Mouse (Mus musculus) megakaryocyte, embryonic 14.5 days (primary cell): ENCODE data around the gene Cab39.

Source experiments
- FLI1 ChIP-seq: IDR thresholded peaks from 2 replicates; pipeline ENCODE4 v1.6.1; 2012; ENCODE audit warnings: low read length, inconsistent platforms, mixed read lengths
- GATA1 ChIP-seq: IDR thresholded peaks from 3 replicates; pipeline ENCODE4 v1.6.1; 2012; ENCODE audit warnings: mixed read lengths, low read length, inconsistent platforms, borderline replicate concordance

DNA sequence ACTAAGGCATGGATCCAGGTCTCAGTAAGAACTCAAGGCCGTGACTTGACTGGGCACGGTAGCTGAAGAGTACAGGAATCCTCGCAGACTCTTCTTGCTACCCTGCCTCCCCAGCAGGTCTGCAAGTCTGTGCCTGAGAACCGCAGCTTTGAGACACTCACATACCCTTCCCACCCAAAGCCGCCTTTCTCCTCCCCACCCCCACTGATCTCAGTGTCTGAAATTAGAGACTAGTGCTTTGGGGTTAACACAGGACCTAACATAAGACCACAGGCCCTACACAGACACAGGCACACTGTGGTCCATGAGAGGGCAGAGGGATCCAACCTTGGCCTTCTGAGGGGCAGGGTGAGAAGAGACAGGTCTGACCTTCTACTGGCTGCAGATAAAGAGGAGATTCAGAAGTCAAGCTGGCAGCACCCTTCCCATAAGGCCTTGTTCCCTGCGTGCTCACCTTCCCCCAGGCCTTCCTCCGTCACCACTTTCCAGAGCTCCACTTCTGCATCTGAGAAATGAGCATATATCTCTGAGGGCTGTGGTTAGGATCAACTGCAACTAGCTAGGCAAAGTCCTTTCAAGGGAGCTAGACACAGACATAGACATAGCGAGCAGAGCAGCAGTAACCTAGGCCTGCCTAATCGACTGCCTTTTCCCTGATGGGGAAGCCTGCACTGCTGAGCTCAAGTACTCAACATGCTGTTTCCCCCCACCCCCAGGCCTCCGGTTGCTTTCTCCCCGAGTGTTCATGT is 41.1 kb upstream of the Cab39 start:
- TF ChIP-seq FLI1 (no peak), GATA1 (no peak)
